Mouse (Mus musculus): ENCODE measurements around the gene Chmp5.
"Not testable (repeated sequence)": the region's sequence is repeated elsewhere in the genome, so short reads cannot be mapped to it uniquely, and the experiment has no call there.

Chmp5 gene

DNA sequence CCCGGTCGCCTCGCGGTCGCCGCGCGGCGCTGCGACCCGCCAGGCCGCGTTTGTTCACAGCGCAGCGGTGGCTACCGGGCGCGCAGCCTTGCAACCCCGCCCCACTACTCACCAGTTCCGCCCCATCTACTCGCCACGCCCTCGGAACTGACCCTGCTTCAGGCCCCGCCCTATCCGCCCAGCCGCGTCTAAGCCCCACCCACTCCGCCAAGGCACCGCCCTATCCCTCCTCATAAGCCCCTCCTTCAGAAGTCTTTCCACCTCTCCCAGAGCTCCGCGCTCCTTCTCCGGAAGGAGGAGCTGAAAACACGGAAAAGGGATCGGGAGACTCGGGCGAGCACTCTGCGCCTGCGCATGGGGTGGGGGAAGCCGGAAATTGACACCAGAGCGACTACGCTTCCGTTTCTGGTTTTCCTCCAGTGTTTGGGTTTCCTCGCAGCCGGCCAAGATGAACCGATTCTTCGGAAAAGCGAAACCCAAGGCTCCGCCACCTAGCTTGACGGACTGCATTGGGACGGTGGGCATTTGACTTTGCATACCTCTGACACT lies at the start of gene Chmp5, which contains the start of gene Bag1:
TSS of gene Chmp5 (plus strand) at position 248 of the 549 bp plus-strand sequence.
TSS of gene Bag1 (minus strand) at position 135 of the 549 bp plus-strand sequence.
- peak; percentile 91 to 96 for DNase-seq (ENCODE audit: low spot score in 2 of 2)

DNA sequence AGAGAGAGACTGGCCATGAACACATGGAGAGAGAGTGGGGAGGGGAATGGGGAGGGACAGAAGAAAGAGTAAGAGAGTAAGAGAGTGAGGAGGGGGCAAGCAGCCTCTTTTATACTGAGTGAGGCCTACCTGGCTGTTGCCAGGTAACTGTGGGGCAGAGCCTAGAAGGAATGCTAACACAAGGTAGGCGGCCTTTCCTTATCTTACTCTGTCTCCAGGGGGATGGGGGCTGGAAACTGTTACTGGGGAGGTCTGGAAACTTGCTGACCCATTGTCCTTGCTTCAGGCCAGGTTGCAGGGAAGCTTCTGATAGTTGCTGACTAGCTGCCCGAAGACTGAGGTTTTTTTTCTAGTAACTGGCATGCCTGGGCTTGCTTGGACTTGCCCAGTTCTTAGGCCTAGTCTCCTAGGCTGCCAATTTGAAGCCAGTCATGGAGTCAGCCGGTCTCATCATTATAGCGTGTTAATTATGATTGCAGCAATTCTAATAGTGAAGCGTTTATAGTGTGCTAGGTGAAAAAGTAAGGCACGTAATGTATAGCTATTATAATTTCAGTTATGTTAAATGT lies 49.6 kb upstream of the Chmp5 start:
- DNase-seq (ENCODE audit: low spot score in 2 of 2) = no peak

DNA sequence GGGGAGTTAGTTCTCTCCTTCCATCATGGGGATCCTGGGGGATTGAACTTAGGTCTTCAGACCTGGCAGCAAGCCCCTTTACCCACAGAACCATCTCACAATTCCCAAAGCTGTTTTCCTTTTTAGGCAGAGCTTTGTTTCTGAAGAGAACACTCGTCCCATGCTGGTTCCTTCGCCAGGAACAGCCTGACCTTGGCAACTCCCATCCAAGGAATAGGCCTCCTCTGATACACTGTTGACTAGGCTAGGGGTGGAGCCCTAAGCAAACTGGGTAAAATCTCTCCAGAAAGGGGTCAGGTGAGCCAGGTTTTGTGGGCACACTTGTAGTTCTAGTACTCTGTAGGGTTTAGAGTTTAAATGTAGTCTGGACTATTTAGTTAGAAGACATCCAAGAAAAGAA lies 48.9 kb upstream of the Chmp5 start:
- no peak for DNase-seq (ENCODE audit: low spot score in 2 of 2)

DNA sequence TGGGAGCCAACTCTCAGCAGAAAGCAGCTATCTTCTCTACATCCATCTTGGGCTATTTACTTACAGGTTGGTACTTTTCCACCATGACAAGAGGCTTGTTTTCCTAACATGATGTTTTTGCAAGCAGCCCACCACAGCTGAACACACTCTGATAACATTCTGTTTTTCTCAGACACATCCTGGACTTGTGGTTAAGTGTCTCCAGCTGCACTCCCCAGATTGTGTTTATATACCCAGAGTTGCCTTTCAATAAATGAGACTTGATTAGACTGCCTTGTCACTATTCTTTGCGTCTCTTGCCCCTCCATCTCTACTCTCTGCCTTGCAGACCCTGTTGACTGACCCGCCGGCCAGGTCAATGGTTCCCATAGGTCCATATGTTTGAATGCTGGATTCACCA lies 48.1 kb upstream of the Chmp5 start:
- DNase-seq (ENCODE audit: low spot score in 2 of 2) = no peak

DNA sequence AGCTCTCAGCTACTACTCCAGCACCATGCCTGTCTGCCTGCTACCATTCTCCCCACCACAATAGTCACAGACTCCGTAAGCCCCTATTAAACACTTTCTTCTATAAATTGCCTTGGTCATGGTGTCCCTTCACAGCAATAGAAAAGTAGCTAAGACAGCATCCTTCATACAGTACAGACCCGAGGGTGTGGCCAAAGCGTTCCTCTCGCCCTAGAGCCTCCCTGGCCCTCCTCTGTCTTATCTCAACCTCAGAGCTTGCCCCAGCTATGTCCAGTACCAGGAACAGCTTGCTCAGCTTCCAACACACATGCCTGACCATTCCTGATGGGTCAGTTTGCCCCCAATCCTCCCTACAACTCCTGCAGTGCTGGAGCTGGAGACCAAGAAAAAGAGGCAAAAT lies 47.6 kb upstream of the Chmp5 start:
- DNase-seq (ENCODE audit: low spot score in 2 of 2) = no peak

DNA sequence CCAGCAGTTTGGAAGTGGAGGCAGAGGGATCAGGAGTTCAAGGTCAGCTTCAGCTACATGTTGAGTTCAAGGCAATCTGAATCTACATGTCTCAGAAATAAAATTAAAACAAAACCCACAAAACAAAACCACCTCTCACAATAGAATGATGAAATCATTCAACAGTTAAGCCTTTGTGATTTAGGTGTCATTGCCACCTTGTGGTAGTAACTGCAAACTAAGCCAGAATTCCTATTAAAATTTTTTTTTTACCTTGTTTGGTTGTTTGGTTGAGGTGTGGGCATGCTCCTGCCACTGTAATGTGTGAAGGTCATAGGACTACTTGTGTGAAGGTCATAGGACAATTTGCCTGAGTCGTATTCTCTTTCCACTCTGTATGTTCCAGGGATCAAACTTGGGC lies 41.9 kb upstream of the Chmp5 start:
- no peak for DNase-seq (ENCODE audit: low spot score in 2 of 2)

DNA sequence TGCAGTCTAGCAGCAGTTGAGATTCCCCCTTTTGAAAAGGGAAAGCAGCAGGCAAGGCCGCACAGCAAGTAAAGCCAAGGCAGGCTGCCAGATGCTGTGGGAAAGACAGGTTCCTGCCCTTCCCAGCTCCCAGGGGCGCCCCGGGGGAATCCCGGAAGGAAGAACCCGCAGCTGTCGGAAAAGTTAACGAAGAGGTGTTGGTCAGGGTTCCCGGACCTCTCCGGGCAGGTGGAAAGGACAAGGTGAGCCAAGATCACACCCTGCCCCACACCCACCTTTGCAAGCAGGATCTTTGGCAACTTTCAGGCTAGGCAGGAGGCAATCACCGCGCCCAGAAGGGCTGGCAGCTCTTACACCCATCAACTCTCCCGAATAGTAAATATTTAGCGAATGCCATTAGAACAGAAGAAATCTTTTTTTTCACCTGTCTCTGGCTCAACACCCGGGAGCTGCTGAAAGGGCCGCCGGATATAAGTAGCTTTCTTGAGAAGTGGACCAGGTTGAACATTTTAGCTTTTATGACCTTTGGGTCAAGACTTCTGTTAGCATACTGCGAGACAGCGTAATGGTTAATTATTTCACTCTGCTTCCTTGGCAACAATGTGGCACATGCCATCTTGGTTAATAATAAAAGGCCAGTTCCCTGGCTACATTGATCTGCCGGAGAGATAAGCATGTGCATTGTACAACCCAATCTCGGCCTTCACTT lies 39.8 kb upstream of the Chmp5 start:
- no peak for DNase-seq (ENCODE audit: low spot score in 2 of 2)

DNA sequence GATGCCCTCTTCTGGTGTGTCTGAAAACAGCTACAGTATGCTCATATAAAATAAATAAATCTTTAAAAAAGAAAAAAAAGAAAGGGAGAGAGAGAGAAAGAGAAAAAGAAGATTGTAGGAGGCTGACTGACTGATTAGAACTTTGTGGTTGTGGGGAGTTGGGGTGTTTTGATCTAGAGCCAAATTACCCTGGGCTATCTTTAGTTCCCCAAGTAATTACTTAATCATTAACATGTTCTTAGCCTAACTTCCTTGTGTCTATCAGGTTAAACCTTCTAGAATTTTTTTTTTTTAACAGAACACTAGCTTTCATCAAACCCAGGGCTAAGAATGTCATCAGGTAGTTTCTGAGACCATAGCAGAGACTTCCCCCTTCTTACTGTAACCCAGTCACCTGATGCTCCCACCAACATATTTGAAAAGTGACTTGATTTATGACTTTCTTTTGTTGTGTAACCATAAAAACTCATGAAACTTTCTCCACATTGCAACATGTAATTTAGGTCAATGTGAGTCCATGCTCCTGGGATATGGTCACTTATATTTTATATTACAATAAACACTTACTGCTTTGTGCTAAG lies 33.8 kb upstream of the Chmp5 start:
- no peak for DNase-seq (ENCODE audit: low spot score in 2 of 2)

DNA sequence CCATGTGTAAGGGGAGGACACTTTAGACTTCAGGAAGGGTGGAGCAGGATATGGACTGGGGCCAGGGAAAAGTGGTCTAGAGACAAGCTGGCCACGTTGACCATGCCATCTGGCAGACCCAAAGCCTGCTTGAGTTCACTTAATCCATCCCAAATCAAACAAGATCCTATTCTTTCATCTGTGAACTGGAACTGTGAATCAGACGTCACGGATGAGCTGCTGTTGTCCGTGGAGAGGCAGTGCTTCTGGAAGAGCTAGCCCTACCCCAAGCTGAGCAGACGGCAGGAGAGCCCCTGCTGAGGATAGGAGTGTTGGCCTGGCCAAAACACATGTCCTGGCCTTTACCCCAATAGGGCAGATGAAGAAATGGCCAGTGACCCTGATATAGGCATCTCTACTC lies 32.3 kb upstream of the Chmp5 start:
- no peak for DNase-seq (ENCODE audit: low spot score in 2 of 2)

DNA sequence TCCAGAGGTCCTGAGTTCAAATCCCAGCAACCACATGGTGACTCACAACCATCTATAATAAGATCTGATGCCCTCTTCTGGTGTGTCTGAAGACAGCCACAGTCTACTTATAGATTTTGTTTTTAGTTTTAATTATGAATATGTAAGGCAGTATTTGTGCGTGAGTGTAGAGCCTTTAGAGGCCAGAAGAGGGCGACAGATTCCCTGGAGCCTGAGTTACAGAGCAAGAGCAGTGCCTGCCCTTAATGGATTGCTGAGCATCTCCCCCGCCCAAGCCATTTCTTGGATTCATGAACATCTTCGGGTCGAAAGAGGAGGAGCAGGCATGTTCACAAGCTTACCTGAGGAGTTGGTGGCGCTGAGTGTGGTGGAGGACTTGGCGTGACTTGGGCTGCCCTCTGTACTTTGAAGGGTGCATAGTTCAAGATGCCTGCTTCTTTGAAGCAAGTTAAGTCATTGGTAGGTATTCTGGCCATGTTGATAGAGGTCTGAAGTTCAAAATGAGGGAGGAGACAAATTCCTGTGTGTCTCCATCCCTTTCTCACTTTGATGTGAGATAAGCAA lies 31.5 kb upstream of the Chmp5 start:
- no peak for DNase-seq (ENCODE audit: low spot score in 2 of 2)

DNA sequence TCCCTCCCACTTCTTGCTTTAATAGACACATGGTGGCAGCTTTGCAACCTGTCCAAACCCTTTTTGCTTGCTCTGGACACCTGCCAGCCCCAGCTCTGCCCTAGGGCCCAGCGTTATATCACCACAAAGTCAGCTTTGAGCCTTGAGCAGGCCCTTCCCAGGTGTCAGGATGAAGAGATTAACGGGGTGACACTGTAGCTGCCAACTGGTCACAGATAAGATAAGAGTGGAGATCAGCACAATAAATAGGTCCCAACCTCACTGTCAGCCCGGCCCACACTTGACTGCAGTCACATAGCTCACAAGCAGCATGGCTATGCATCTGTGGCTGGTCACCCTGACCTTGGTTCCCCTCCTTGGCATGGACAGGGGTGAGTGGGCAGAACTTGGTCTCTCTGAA lies 28.4 kb upstream of the Chmp5 start, which contains the start of gene Spink4:
TSS of gene Spink4 (plus strand) at position 268 of the 400 bp plus-strand sequence.
- no peak for DNase-seq (ENCODE audit: low spot score in 2 of 2)

DNA sequence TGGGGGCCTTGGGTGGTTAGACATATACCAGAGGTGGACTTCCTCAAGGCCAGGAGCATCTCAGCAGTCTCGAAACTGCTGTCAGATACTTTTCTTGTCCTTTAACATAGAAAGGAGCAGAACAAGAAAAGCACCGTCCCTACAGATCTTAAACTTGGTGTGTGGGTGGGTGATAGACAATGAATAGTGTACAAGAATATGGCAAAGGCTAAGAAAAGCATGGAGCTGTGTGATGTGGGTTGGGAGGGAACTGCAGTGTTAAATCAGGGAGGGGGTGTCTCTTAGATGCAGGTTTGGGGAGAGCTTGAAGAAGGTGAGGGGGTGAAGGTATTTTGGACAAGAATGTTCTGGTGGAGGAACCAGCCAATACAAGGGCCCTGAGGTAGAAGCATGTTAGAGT lies 27.6 kb upstream of the Chmp5 start:
- no peak for DNase-seq (ENCODE audit: low spot score in 2 of 2)

DNA sequence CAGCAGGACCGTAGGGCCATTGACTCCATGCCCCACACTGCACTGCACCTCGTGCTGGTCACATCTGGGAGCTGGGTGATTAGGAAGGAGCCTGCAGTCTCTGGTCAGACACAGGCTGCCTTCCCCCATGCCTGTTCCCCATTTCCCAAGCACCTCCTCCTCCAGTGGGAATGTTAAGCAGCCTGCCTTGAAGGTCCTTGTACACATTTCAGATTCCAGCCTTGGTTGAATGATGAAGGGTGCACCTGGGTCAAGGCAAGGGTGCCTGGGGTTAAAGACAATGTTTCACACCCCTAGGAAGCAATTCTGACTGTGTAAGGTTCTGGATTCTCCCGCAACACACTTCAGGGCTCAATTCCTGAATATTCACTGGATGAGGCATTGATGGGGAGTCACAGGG lies 26.9 kb upstream of the Chmp5 start:
- no peak for DNase-seq (ENCODE audit: low spot score in 2 of 2)

DNA sequence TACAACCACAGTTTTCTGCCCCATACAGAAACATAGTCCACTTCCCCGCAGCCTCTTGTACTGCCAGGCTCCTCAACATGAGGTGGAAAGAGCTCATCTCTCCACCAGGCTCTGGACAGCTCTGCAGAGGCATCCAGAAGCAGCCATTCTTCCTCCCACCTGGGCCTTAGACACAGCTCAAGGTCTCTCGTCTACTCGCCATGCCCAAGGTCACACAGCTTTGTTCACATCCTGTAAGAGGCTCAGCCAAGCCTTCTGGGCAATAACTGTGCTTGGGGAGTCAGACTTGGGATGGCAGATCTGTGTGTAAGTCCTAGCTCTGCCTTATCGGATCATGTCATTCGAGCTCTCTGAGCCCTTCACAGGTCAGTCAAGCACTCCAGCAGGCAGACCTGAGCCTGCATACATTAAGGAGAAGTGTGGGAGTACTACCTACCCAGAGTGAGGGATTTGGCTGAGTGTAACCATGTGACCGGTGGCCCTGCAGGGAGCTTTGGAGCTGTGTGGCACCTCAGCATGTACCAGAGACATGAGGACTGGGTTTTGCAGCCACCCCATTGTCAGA lies 25.0 kb upstream of the Chmp5 start:
- DNase-seq (ENCODE audit: low spot score in 2 of 2) = no peak

DNA sequence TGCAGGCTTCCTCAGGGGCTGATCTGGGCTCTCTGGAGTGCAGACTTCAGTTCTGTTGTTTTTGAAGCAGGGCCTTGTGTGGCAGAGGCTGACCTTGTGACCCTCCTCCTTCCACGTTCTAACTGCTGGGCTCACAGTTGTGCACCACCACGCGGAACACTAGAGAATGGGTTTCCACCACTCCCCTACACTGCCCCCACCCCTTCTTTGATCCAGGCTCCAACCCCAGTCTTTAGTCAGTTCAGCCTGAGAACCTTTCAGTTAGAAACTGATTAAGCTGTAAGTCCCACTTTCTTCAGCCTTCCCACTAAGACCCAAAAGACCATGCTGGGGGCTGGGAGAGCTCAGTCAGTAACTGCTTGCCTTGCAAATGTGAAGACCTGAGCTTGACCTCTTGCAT lies 22.6 kb upstream of the Chmp5 start:
- DNase-seq (ENCODE audit: low spot score in 2 of 2) = no peak

DNA sequence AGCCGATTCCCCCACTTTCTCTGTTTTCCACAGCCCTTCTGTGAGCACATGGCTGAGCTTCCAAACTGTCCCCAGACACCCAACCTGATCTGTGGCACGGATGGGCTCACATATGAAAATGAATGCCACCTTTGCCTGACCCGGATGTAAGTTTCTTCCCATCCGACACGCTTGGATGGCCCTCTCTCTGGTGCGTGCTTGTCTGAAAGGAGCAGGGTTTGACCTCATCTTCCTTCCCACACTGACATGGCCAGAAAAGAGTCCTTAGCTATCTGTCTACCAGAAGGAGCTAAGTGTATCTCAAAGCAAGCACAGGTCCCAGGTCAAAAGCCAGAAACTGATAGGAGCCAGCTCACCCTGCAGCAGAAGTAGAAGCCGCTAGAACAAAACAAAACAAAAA lies 19.2 kb upstream of the Chmp5 start:
- DNase-seq (ENCODE audit: low spot score in 2 of 2) = no peak

DNA sequence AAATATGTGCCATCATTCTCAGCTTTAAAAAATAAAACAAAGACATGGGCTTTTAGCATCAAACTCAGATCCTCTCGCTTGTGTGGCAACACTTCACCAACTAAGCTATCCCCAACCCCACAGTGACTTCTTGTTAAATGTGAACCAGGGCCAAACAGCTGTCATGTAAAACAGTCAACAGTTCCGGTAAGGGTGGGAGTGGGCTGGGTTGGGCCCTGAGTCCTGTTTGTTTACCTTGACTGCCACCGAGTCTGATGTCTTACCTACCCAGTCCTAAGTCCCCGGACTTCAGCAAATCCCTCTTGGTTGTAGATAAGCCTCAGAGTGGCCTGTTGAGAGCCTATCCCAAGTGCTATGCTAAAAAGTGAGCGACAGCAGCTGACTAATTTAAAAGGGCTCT lies 14.5 kb upstream of the Chmp5 start:
- no peak for DNase-seq (ENCODE audit: low spot score in 2 of 2)

DNA sequence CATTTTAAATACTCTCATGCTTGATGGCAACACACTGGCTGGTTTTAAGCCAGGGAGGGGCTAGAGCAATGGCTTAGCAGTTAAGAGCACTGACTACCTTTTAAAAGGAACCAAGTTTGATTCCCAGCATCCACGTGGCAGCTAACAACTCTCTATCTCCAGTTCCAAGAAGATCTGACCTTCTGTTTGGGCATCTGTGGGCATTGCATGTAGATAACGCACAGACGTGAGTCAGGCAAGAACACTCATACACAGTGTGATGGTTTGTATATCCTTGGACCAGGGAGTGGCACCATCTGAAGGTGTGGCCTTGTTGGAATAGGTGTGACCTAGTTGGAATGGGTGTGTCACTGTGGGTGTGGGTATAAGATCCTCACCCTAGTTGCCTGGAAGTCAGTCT lies 13.8 kb upstream of the Chmp5 start:
- DNase-seq (ENCODE audit: low spot score in 2 of 2) = not testable (repeated sequence)

DNA sequence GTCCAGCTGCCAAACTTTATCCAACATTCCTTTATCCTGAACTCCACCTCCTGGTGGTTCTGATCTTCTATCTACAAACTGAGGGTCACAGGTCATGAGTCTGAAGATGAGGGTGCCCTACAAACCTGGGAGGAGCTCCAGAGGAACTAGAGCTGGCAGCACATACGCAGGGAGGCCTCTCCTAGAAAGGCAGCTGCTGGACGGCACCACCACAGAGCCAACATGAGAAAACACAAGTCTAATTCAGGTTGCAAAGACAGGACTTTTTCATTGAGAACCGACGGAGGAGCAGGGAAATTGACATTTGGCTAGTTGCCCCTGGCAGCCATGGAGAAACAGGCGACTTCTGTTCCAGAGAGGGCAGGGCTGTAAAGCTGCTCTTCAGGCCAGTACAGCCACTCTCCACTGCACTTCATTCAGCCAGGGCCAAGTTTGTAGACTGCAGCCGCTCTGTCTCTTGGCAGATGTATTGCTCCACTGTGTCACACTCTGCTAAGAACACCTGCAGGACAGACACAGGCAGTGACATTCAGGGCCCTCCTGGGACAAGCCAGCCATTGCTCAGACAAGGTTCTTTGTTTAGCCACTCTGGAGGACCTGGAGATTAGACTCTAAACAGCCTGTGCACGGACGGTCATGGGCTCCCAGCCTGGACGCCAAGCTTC lies 11.9 kb upstream of the Chmp5 start:
- peak in 1 of 2 experiments; percentile 17 for DNase-seq (ENCODE audit: low spot score in 2 of 2)

DNA sequence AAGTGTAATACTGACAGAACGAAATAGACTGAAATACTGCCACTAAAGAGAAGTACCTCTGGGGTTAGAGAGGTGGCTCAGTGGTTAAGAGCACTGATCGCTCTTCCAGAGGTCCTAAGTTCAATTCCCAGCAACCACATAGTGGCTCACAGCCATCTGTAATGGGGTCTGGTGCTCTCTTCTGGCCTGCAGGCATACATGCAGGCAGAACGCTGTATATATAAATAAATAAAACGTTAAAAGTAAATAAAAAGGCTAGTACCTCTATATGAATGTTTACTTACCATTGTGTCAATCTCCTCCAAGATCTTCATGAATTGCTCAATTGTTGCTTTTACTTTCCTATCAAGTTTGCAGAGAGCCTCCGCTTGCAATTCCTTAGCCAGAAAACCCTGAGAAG lies 9.4 kb upstream of the Chmp5 start:
- no peak for DNase-seq (ENCODE audit: low spot score in 2 of 2)

DNA sequence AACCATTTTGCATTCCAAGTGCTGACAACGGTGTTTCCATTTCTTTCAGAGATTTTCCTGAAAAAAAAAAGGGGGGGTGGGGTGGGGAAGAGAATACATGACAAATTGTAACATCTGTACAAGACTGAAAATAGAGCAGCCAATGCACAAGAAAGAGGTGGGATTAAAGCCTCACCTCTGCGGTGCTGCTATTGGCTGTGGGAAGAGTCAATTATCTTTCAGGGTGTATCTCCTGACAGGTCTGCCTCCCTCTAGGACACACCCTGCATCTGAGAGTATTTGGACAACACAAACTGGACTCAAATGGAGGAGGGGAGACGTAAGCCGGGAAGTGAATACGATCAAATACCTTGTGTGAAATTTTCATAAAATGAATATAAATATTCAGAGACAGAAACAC lies 4.6 kb upstream of the Chmp5 start:
- DNase-seq (ENCODE audit: low spot score in 2 of 2) = no peak

Measured in frontal cortex, postnatal 25 days (tissue).